Mouse (Mus musculus) G1E (cell line): ENCODE data around the gene Camta1. TPM values are rescaled to one million over a fixed set of nuclear protein-coding genes. Genes with fewer than 3 reads are reported as not detected.

Experiments
- ATAC-seq: 2 replicates; pipeline ENCODE4 v1.8.0; 2016; ENCODE audit warnings: mild to moderate bottlenecking; ENCODE audit not compliant: insufficient number of reproducible peaks, poor library complexity, low FRiP score, severe bottlenecking; ENCODE audit errors: extremely low read depth
- DNase-seq: peaks from one replicate; pipeline ENCODE4 v3.0.0; 2012; ENCODE audit warnings: low spot score
- H3K27me3 ChIP-seq: 2 replicates; pipeline ENCODE4 v1.6.1; 2012; ENCODE audit warnings: mild to moderate bottlenecking, low read length, inconsistent platforms; ENCODE audit not compliant: insufficient read depth
- H3K36me3 ChIP-seq: replicated peaks from 2 replicates; pipeline ENCODE3; 2012; ENCODE audit warnings: mild to moderate bottlenecking, inconsistent platforms
- H3K4me1 ChIP-seq: 2 replicates; pipeline ENCODE4 v1.6.1; 2012; ENCODE audit warnings: low read depth, low read length, inconsistent platforms, mixed read lengths; ENCODE audit not compliant: insufficient read depth
- H3K4me3 ChIP-seq: 2 replicates; pipeline ENCODE4 v1.5.1; 2012; ENCODE audit warnings: low read depth, mild to moderate bottlenecking, inconsistent platforms, low read length, moderate library complexity, mixed read lengths
- H3K9me3 ChIP-seq: replicated peaks from 2 replicates; pipeline ENCODE4 v1.6.1; 2012; ENCODE audit warnings: inconsistent platforms
- CTCF ChIP-seq: IDR thresholded peaks from 2 replicates; pipeline ENCODE4 v1.5.1; 2012; ENCODE audit warnings: low read depth, low read length, inconsistent platforms, mixed read lengths
- GATA1 ChIP-seq: IDR thresholded peaks from 2 replicates; pipeline ENCODE4 v1.6.1; 2012; ENCODE audit warnings: borderline replicate concordance, low read length, inconsistent platforms, mixed read lengths
- GATA2 ChIP-seq: IDR thresholded peaks from 2 replicates; pipeline ENCODE4 v1.6.1; 2012; ENCODE audit warnings: low read depth, low read length, inconsistent platforms, borderline replicate concordance
- POLR2AphosphoS5 ChIP-seq: IDR thresholded peaks from 2 replicates; pipeline ENCODE4 v1.6.1; 2012; ENCODE audit warnings: low read depth, low read length, inconsistent platforms; ENCODE audit not compliant: insufficient replicate concordance
- TAL1 ChIP-seq: conservative IDR thresholded peaks from 2 replicates; pipeline ENCODE4 v1.6.1; 2012; ENCODE audit warnings: low read depth, low read length, inconsistent platforms, mixed read lengths
- polyA plus RNA-seq: library from polyadenylated mRNA; stranded (reverse); fragments of >175 nt; gene quantifications from 2 replicates; pipeline ENCODE4 v1.2.3, GENCODE M21; 2012
- total RNA-seq, 2 experiments: library from RNA; stranded (forward) in 1 of 2; stranded (reverse) in 1 of 2; fragments of 200-1000 nt in 1 of 2; fragments of >200 nt in 1 of 2; fragmentation: Nextera tagmentation in 1 of 2; gene quantifications; 2 replicates each; pipeline ENCODE4 v1.2.3; 2014 to 2017

The Camta1 gene
- total and polyA plus RNA-seq, 3 experiments: 10.8 to 113 (median 25.7) TPM

DNA sequence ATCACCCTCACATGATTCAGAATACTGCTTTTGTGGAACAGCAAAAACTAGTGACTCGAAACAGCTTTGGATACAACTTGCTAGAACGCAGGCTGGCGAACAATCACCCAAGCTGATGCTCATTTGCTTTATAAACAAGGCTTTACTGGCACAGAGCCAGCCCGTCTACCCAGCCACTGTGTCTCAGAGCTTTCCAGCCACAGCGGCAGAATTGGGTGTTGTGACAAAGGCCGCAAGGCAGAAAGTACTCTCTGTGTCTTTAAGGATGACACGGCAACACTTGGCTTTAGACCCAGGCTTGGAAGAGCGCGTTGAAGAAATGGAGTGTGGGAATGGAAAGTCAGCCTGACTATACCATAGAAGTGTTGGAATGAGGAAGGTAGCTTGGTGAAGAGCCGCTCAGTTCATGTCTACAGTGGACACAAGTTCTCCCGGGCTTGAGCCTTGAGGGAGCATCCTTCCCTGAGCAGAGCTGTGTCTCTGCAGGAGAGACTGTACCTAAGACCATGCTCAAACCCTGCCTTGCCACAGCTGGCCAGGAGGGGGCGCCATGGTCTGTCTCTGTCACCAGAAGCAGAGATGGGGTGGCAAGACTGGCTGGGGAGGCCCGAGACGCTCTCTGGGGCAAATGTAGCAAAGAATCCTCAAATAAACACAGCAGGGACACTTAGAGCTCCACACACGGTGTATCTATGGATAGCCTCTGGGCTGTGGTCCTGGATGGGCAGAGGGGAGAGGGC, 645.0 kb downstream of the Camta1 start:
- ATAC-seq: no peak
- TF ChIP-seq GATA1 (no peak), TAL1 (no peak), GATA2 (no peak)
- no peak overlapping the region for H3K4me3 ChIP-seq
- peaks cover 99% of the 10 kb centered on the region for H3K9me3 ChIP-seq
- no peak for DNase-seq
- no peaks in the 10 kb centered on the region for H3K36me3 ChIP-seq
- H3K4me1 ChIP-seq: no peaks in the 10 kb centered on the region
- H3K27me3 ChIP-seq: no peaks in the 10 kb centered on the region

- Histone ChIP-seq H3K36me3 (no peaks in the 10 kb centered on the region), H3K9me3 (peaks cover 99% of the 10 kb centered on the region), H3K4me3 (no peak overlapping the region), H3K4me1 (no peaks in the 10 kb centered on the region), H3K27me3 (no peaks in the 10 kb centered on the region)
- DNase-seq (no peak), ATAC-seq (no peak)
- no peak for TF ChIP-seq GATA1
- TF ChIP-seq GATA2: no peak
- no peak for TF ChIP-seq POLR2AphosphoS5
- no peak for TF ChIP-seq CTCF
- TF ChIP-seq TAL1: no peak
These were observed 645.8 kb downstream of the Camta1 start for GRCm38 (mm10) chr4:151215866-151216265.

DNA sequence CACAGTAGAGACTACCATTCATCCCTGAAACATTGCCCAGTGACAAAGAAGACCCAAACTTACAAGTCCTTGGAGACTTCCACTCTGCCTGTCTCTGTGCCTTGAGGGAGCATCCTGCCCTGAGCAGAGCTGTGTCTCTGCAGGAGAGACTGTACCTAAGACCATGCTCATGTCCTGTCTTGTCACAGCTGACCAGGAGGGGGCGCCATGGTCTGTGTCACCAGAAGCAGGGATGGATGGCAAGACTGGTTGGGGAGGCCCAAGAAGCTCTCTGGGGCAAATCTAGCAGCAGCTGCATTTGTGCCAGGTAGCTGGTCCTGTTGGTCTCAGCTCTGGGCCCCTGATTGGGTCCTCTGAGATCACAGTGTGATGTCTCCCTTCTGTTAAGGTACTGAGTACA, 646.5 kb downstream of the Camta1 start:
- Histone ChIP-seq H3K9me3 (peaks cover 99% of the 10 kb centered on the region), H3K27me3 (no peaks in the 10 kb centered on the region), H3K4me1 (no peaks in the 10 kb centered on the region), H3K4me3 (no peak overlapping the region), H3K36me3 (no peaks in the 10 kb centered on the region)
- no peak for ATAC-seq
- TF ChIP-seq GATA2 (no peak), CTCF (no peak), POLR2AphosphoS5 (no peak), TAL1 (no peak), GATA1 (no peak)
- DNase-seq: no peak

DNA sequence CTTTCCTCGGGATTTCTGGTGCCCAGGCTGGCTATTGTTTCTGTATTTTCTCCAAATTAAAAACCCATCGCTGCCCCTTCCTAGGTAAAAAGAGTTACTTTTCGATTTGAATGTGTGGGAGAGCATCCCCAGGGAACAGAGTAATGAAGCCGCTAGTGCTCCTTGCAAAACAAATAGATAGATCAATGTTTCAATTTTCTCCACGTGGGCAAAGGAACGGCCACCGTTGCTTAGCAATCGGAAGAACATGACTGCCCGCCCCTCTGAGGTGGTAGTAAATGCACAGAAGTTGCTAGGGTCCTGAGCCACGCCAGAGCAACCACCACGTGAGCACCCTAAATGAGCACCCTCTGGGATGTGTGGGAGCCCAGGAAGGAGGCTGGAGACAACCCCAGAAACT, 648.2 kb downstream of the Camta1 start:
- H3K4me3 ChIP-seq: no peak overlapping the region
- ATAC-seq (no peak), DNase-seq (no peak)
- no peaks in the 10 kb centered on the region for H3K4me1 ChIP-seq
- peaks cover 98% of the 10 kb centered on the region for H3K9me3 ChIP-seq
- no peaks in the 10 kb centered on the region for H3K36me3 ChIP-seq
- H3K27me3 ChIP-seq: no peaks in the 10 kb centered on the region
- no peak for TF ChIP-seq CTCF
- no peak for TF ChIP-seq GATA2
- no peak for TF ChIP-seq TAL1
- no peak for TF ChIP-seq POLR2AphosphoS5
- no peak for TF ChIP-seq GATA1

- Histone ChIP-seq H3K9me3 (peaks cover 98% of the 10 kb centered on the region), H3K27me3 (no peaks in the 10 kb centered on the region), H3K36me3 (no peaks in the 10 kb centered on the region), H3K4me3 (no peak overlapping the region), H3K4me1 (no peaks in the 10 kb centered on the region)
- TF ChIP-seq TAL1 (no peak), POLR2AphosphoS5 (no peak), GATA2 (no peak), GATA1 (no peak), CTCF (no peak)
- no peak for ATAC-seq
- DNase-seq: no peak
These were observed 649.7 kb downstream of the Camta1 start for GRCm38 (mm10) chr4:151211992-151212391.

- Histone ChIP-seq H3K4me1 (no peaks in the 10 kb centered on the region), H3K27me3 (no peaks in the 10 kb centered on the region), H3K9me3 (peaks cover 95% of the 10 kb centered on the region), H3K4me3 (no peak overlapping the region), H3K36me3 (no peaks in the 10 kb centered on the region)
- ATAC-seq (no peak), DNase-seq (no peak)
- TF ChIP-seq GATA1: no peak
These were observed 654.1 kb downstream of the Camta1 start for GRCm38 (mm10) chr4:151207566-151207965.

DNA sequence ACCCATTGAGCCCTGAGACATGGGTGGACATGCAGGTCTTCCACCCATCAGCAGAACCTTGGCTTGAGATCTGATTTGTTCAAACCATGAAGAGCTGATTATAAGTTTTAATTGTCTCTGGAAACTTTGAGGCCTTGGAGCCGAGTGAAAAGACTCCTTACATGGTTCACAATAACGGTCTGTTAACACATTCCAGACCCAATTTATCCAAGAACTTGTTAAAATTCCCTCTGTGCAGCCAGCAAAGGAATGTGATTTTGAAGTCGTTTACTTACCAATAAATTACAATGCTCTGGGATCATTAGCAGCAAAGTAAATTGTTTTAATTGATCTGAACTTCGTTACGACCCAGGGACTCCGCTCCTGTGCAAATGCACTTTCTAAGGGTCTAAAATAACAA, 658.8 kb downstream of the Camta1 start:
- Histone ChIP-seq H3K4me3 (no peak overlapping the region), H3K9me3 (peaks cover 95% of the 10 kb centered on the region), H3K36me3 (no peaks in the 10 kb centered on the region), H3K4me1 (no peaks in the 10 kb centered on the region), H3K27me3 (no peaks in the 10 kb centered on the region)
- TF ChIP-seq GATA1: no peak
- no peak for TF ChIP-seq TAL1
- TF ChIP-seq POLR2AphosphoS5: no peak
- no peak for TF ChIP-seq GATA2
- no peak for TF ChIP-seq CTCF
- no peak for ATAC-seq
- DNase-seq: no peak
